Mouse (Mus musculus) forebrain, postnatal 0 days (tissue): ENCODE results near the gene Ltbp1. TPM values are rescaled to one million over a fixed set of nuclear protein-coding genes. Genes with fewer than 3 reads are reported as not detected.

Experiments
- ATAC-seq: fragments of 200-750 bp; cut with Nextera tagmentation; 2 replicates; pipeline ENCODE4 v1.8.0; 2017; ENCODE audit warnings: mild to moderate bottlenecking, moderate library complexity
- DNase-seq: peaks from one replicate; pipeline ENCODE4 v3.0.0-alpha.2; 2015
- H3K27ac ChIP-seq: fragments of 300-500 bp; sonication (generic); 2 replicates; pipeline ENCODE4 v1.5.1; 2014; ENCODE audit warnings: low read depth, mild to moderate bottlenecking, antibody characterized with exemption, low read length, moderate library complexity, mixed read lengths
- H3K27me3 ChIP-seq: fragments of 300-500 bp; sonication (generic); 2 replicates; pipeline ENCODE4 v1.6.1; 2014; ENCODE audit warnings: mild to moderate bottlenecking, low read length, mixed read lengths; ENCODE audit not compliant: insufficient read depth
- H3K36me3 ChIP-seq: fragments of 300-500 bp; sonication (generic); 2 replicates; pipeline ENCODE4 v1.6.1; 2014; ENCODE audit warnings: mild to moderate bottlenecking, moderate library complexity; ENCODE audit not compliant: insufficient read depth
- H3K4me1 ChIP-seq: fragments of 300-500 bp; sonication (generic); 2 replicates; pipeline ENCODE4 v1.6.1; 2014; ENCODE audit warnings: antibody characterized with exemption; ENCODE audit not compliant: insufficient read depth
- H3K4me2 ChIP-seq: fragments of 300-500 bp; sonication (generic); 2 replicates; pipeline ENCODE4 v1.6.1; 2014; ENCODE audit warnings: low read depth, mild to moderate bottlenecking, moderate library complexity
- H3K4me3 ChIP-seq: fragments of 300-500 bp; sonication (generic); 2 replicates; pipeline ENCODE4 v1.5.1; 2014; ENCODE audit warnings: low read depth, low read length, mixed read lengths
- H3K9ac ChIP-seq: fragments of 300-500 bp; sonication (generic); 2 replicates; pipeline ENCODE4 v1.6.1; 2014; ENCODE audit warnings: mild to moderate bottlenecking
- H3K9me3 ChIP-seq: fragments of 300-500 bp; sonication (generic); 2 replicates; pipeline ENCODE4 v1.6.1; 2016; ENCODE audit warnings: low read length
- CTCF ChIP-seq: sonication (generic); IDR thresholded peaks from 2 replicates; pipeline ENCODE4 v1.5.1; 2016; ENCODE audit warnings: antibody characterized with exemption, control low read depth, low read depth
- WGBS: fragments of 180-500 bp; shearing (Covaris S2); extraction: QIAGEN DNeasy Blood & Tissue Kit; methylation state at CpG from one replicate; pipeline ENCODE4 v1.1.7; 2014; 5-methylcytosine and 5-hydroxymethylcytosine counted together
- polyA plus RNA-seq: library from polyadenylated mRNA; unstranded; fragments of >200 nt; fragmentation: Nextera tagmentation; extraction: Ambion mirVana; gene quantifications from 2 replicates; pipeline ENCODE4 v1.2.1, GENCODE M21; 2015
- total RNA-seq: library from RNA; depleted of rRNA; stranded (reverse); fragments of >200 nt; gene quantifications from 2 replicates; pipeline ENCODE4 v1.2.3, GENCODE M21; 2014

The Ltbp1 gene
- total and polyA plus RNA-seq, 2 experiments from 2014 or later = 1.5 to 5.2 TPM

- ATAC-seq = no peak
Measured at GRCm38 (mm10) chr17:75304807-75305420, 299.5 kb downstream of the Ltbp1 start.

GRCm38 (mm10) chr17:75305714-75306113 lies 300.3 kb downstream of the Ltbp1 start:
- Histone ChIP-seq H3K4me1 (no peaks in the 10 kb centered on the region), H3K9ac (no peak overlapping the region), H3K27ac (no peak overlapping the region), H3K4me3 (no peak overlapping the region), H3K36me3 (no peaks in the 10 kb centered on the region), H3K9me3 (no peaks in the 10 kb centered on the region), H3K27me3 (no peaks in the 10 kb centered on the region), H3K4me2 (no peak overlapping the region)
- no peak for TF ChIP-seq CTCF
- no peak for ATAC-seq
- DNase-seq = no peak
- WGBS = 75% methylated on average over 1 of the region's 1 CpGs

More at GRCm38 (mm10) chr17:75304807-75305420, 299.5 kb downstream of the Ltbp1 start:
- Histone ChIP-seq H3K9me3 (no peaks in the 10 kb centered on the region), H3K27ac (no peak overlapping the region), H3K4me1 (no peaks in the 10 kb centered on the region), H3K27me3 (no peaks in the 10 kb centered on the region), H3K4me3 (no peak overlapping the region), H3K9ac (no peak overlapping the region), H3K4me2 (no peak overlapping the region), H3K36me3 (no peaks in the 10 kb centered on the region)
- WGBS = 92% methylated on average over 1 of the region's 1 CpGs
- TF ChIP-seq CTCF = no peak
- DNase-seq = no peak

DNA sequence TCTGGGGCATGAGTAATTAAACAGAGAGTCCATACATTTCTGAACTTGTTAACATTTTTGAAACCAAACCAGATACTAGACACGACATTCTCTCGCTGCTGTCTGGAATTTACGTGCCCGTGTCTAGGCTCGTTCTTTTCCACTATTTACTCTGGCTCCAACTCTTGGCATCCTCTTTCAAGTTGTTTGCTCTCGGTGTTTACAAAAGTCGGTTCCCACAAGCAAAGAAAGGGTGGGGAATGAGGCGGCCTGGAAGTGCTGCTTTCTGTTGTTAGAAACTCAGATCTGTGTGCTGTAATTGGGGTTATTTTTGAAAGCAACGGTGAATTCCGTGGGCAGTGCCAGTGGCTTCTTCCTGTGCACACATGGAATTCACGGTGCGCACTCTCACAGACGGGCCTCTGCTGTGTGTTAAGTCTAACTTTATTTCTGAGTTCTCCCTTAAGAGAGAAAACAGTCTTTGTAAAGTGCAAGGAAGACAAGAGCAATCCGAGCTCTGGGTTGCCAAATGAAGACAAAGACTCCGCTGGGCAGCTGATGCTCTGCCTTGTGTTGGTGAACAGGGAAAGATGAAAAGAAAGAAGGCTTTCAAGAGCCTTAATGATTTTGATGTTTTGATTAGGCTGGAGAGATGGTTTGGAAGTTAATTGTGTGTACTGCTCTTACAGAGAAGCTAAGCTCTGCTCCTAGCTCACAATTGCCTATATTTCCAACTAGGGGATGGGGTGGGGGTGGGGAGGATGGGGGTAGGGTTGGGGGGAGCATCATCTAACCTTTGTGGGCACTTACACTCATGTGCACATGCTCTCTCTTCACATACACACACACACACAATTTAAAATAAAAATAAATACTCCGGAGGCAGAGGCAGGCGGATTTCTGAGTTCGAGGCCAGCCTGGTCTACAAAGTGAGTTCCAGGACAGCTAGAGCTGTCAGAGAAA lies 302.0 kb downstream of the Ltbp1 start:
- Histone ChIP-seq H3K27ac (no peak overlapping the region), H3K27me3 (no peaks in the 10 kb centered on the region), H3K9me3 (no peaks in the 10 kb centered on the region), H3K4me2 (no peak overlapping the region), H3K9ac (no peak overlapping the region), H3K4me3 (no peak overlapping the region), H3K4me1 (no peaks in the 10 kb centered on the region), H3K36me3 (no peaks in the 10 kb centered on the region)
- DNase-seq (peak; percentile 20), ATAC-seq (no peak)
- WGBS = 29% methylated on average over 18 of the region's 18 CpGs
- no peak for TF ChIP-seq CTCF

- no peak for TF ChIP-seq CTCF
- Histone ChIP-seq H3K9ac (no peak overlapping the region), H3K4me2 (no peak overlapping the region), H3K9me3 (no peaks in the 10 kb centered on the region), H3K27me3 (no peaks in the 10 kb centered on the region), H3K4me3 (no peak overlapping the region), H3K27ac (no peak overlapping the region), H3K36me3 (no peaks in the 10 kb centered on the region), H3K4me1 (no peaks in the 10 kb centered on the region)
- DNase-seq = no peak
- 39% methylated on average over 4 of the region's 4 CpGs for WGBS
- ATAC-seq = no peak
Measured at GRCm38 (mm10) chr17:75317106-75317505, 311.7 kb downstream of the Ltbp1 start.

DNA sequence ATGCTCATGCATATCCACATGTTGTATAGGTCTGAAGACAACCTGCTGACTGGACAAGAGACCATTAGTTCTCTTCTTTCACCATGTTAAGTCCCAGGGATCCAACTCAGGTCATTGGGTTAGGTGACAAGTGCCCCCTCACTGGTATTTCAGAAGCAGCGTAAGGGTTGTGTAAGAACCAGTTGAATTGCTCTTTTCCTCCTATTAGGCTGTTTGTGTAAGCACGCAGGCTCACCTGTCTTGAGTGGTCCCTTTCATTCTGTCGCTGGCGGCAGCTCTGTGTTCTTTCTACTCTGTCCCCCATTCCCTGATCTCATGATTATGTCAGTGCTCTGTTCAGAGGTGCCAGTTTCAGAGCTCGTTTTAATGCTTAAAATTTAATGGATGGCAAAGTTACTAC lies 317.9 kb downstream of the Ltbp1 start:
- Histone ChIP-seq H3K27me3 (no peaks in the 10 kb centered on the region), H3K4me3 (no peak overlapping the region), H3K4me2 (no peak overlapping the region), H3K9me3 (no peaks in the 10 kb centered on the region), H3K9ac (no peak overlapping the region), H3K36me3 (no peaks in the 10 kb centered on the region), H3K4me1 (no peaks in the 10 kb centered on the region), H3K27ac (no peak overlapping the region)
- DNase-seq = no peak
- TF ChIP-seq CTCF = no peak
- no peak for ATAC-seq
- WGBS = 75% methylated on average over 5 of the region's 5 CpGs

DNA sequence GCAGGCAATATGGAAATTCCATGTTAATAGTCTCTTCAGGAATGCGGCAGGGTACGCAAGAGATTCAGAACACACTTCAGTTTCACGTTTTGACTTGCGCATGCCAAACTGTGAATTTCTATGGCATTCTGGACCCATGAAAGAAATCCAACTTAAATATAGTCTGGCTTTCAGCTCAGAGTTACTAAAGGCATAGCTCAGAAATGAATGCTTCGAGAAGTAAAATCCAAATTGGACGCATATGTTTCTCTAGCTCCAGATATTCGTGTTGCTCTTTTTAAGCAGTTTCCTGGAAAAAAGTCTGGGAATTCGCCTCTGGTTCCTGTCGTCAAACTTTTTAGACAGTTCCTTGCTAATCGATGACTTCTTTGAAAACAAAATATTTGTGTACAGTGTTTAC lies 318.4 kb downstream of the Ltbp1 start:
- no peaks in the 10 kb centered on the region for H3K9me3 ChIP-seq
- H3K27ac ChIP-seq = no peak overlapping the region
- no peaks in the 10 kb centered on the region for H3K4me1 ChIP-seq
- no peak for TF ChIP-seq CTCF
- 73% methylated on average over 10 of the region's 10 CpGs for WGBS
- 0 out of 2 replicates have a peak, but pooled peaks have one; percentile 18 for ATAC-seq
- no peak overlapping the region for H3K9ac ChIP-seq
- no peak overlapping the region for H3K4me2 ChIP-seq
- peak; percentile 28 for DNase-seq
- no peaks in the 10 kb centered on the region for H3K36me3 ChIP-seq
- no peaks in the 10 kb centered on the region for H3K27me3 ChIP-seq
- H3K4me3 ChIP-seq = no peak overlapping the region

- H3K4me3 ChIP-seq = no peak overlapping the region
- no peak for TF ChIP-seq CTCF
- H3K9me3 ChIP-seq = no peaks in the 10 kb centered on the region
- no peak overlapping the region for H3K9ac ChIP-seq
- DNase-seq (no peak), ATAC-seq (no peak)
- no peak overlapping the region for H3K4me2 ChIP-seq
- no peaks in the 10 kb centered on the region for H3K36me3 ChIP-seq
- WGBS = 85% methylated on average over 10 of the region's 10 CpGs
- H3K27ac ChIP-seq = no peak overlapping the region
- H3K4me1 ChIP-seq = no peaks in the 10 kb centered on the region
- no peaks in the 10 kb centered on the region for H3K27me3 ChIP-seq
Measured at GRCm38 (mm10) chr17:75328102-75328639, 322.8 kb downstream of the Ltbp1 start.
